Mouse (Mus musculus): Measurements from ENCODE around the gene Gosr1.
"Not testable (repeated sequence)": the region's sequence is repeated elsewhere in the genome, so short reads cannot be mapped to it uniquely, and the experiment has no call there.

Gosr1 gene

GRCm38 (mm10) chr11:76735753-76736324 lies 27.5 kb downstream of the Gosr1 start:
- no peak for DNase-seq (ENCODE audit: low read depth in 2 of 2, low spot score in 2 of 2)

DNA sequence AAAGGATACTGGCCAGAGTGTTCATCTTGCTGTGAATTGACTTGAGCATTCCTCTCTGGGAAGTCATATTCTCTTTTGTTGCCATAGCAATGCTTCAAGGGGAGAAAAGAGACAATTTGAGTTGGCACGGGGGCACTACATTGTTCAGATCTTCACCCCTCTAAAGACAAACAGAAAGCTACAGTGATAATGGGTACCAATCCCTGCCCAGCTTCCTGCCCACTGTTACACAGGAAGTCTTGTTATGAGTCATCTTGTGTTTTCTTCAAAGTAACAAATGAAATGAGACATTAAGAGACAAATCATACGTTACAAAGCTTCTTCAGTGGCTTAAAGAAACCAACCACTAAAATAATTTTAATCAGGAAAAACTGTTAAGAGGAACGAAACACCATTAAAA lies 28.8 kb downstream of the Gosr1 start:
- DNase-seq (ENCODE audit: low read depth in 2 of 2, low spot score in 2 of 2) = peak; percentile 31 to 55

DNA sequence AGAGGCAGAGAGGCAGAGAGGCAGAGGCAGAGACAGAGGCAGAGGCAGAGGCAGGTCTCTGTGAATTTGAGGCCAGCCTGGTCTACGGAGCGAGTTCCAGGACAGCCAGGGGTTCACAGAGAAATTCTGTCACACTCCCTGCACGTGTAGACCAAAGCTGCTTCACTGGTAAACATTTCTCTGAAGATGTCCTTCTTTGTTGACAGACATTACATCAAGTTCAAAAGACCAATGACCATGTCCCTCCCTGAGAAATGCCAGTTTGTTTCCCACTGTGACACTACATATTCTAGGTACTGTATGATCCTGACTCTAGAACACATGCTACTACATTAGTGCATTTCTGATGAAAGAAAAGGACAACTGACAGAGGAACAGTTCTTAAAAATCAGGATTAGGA lies 32.7 kb downstream of the Gosr1 start:
- no peak for DNase-seq (ENCODE audit: low read depth in 2 of 2, low spot score in 2 of 2)

GRCm38 (mm10) chr11:76728093-76728492 lies 35.3 kb downstream of the Gosr1 start:
- no peak for DNase-seq (ENCODE audit: low read depth in 2 of 2, low spot score in 2 of 2)

GRCm38 (mm10) chr11:76723911-76724310 lies 39.5 kb downstream of the Gosr1 start:
- DNase-seq (ENCODE audit: low read depth in 2 of 2, low spot score in 2 of 2) = no peak

DNA sequence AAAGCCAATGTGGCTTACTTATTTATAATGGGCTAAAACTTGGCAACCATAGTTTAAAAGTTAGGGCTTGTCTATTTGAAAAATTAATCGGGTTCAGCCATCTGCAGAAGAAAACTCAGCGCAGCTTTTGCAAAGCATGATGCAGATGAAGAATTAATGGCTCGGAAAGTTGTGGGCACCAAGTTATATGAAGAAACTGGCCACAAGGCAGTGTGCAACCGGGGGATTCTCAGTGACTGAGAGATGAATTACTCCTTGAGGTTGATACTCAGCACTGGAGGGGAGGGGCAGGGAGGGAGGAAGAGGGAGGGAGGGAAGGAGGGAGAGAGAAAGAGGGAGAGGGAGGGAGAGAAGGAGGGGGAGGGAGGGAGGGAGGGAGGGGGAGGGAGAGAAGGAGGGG lies 46.4 kb downstream of the Gosr1 start:
- DNase-seq (ENCODE audit: low read depth in 2 of 2, low spot score in 2 of 2) = no peak

DNA sequence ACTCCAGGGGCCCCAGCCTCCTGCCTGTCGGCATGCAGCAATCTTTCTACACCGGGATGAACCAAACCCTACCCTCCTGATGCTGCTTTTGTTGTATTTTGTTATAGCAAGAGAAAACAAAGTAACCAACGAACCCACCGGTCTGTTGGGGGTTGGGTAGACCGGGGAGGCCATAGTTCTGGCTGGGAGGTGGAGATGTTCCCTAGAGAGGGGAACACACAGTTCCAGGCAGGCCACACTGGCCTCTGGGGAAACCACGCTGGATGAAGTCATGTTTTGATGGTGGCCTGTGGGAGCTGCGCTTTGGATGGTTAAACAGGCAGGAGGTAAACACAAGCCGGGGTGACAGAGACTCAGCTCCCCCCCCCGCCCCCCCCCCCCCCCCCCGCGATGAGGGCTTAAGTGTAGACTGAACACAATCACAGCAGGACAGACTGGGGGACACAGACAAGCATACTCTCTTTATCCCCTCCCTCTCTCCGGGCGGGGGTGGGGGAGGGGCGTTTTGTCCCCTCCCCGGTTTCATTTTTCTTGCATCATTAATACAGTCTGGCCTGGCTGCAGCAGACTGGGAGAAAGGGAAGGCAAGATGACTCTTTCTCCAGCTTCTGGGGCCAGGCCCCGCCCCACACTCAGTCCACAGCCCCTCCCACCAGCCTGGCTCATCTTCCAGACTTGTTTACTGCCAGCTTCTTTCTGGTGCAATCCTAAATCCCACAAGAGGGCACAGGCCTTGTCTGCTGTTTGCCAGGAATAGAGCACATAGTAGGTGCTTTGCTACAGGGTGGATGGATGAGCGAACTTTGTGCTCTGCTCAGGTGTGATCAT lies 53.5 kb downstream of the Gosr1 start:
- no peak for DNase-seq (ENCODE audit: low read depth in 2 of 2, low spot score in 2 of 2)

- DNase-seq (ENCODE audit: low read depth in 2 of 2, low spot score in 2 of 2) = no peak
Observed at GRCm38 (mm10) chr11:76708881-76709280, 54.5 kb downstream of the Gosr1 start.

DNA sequence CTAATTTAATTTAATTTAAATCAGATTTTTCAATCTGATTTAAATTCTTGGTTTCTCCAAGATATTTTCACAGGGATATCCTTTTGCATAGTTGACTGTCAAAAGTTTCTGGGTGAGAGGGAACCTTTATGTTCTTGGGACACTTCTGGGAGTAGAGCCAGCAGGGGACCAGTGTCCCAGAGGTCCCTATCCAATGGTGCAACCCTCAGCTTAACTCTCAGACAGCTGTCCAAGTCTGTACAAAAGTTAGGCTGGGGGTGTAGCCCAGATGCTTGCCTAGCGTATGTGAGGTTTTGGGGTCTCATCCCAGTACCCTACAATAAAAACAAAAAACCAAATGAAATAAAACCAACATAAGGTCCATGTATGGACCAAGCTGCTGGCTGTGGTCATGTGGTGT lies 55.3 kb downstream of the Gosr1 start:
- DNase-seq (ENCODE audit: low read depth in 2 of 2, low spot score in 2 of 2) = no peak

GRCm38 (mm10) chr11:76707656-76708055 lies 55.7 kb downstream of the Gosr1 start:
- DNase-seq (ENCODE audit: low read depth in 2 of 2, low spot score in 2 of 2) = no peak

- no peak for DNase-seq (ENCODE audit: low read depth in 2 of 2, low spot score in 2 of 2)
Observed at GRCm38 (mm10) chr11:76699626-76700025, 63.8 kb downstream of the Gosr1 start.

- DNase-seq (ENCODE audit: low read depth in 2 of 2, low spot score in 2 of 2) = no peak
Observed at GRCm38 (mm10) chr11:76695810-76696209, 67.6 kb downstream of the Gosr1 start.

DNA sequence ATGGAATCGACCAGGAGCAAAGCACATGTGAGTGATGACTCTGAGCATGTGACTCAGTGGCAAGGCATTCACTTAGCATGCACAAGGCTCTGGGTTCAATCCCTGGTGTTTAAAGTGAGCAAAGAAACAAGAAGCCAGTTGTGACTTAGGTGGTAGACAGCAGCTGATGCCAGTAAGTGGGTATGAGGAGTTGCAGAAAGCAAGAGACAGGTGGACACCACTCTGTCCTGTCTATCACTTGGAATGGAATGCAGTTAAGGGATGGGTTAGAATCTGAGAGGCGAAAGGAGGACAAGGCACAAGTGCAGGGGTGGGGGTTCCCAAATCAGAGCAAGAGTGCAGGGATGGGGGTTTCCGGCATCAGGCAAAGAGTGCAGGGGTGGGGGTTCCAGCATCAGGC lies 71.3 kb downstream of the Gosr1 start:
- no peak for DNase-seq (ENCODE audit: low read depth in 2 of 2, low spot score in 2 of 2)

GRCm38 (mm10) chr11:76685604-76686003 lies 77.8 kb downstream of the Gosr1 start:
- no peak for DNase-seq (ENCODE audit: low read depth in 2 of 2, low spot score in 2 of 2)

- not testable (repeated sequence) for DNase-seq (ENCODE audit: low read depth in 2 of 2, low spot score in 2 of 2)
Observed at GRCm38 (mm10) chr11:76679508-76679907, 83.9 kb downstream of the Gosr1 start, which contains the start of gene Trarg1. Trarg1 (plus strand) TSS chr11:76679808.
